Mouse (Mus musculus) brain, embryonic 14.5 days (tissue): Measurements from ENCODE around the gene Wdr43.

ENCODE experiments used
- CTCF ChIP-seq: fragments of 200-500 bp; IDR thresholded peaks from 2 replicates; pipeline ENCODE4 v1.5.1; 2012; ENCODE audit warnings: inconsistent platforms, mild to moderate bottlenecking, moderate library complexity, borderline replicate concordance; ENCODE audit not compliant: insufficient read depth, insufficient read length; ENCODE audit errors: extremely low read depth
- POLR2A ChIP-seq: fragments of 200-500 bp; IDR thresholded peaks from 2 replicates; pipeline ENCODE4 v1.6.1; 2012; ENCODE audit warnings: mild to moderate bottlenecking, inconsistent platforms, borderline replicate concordance; ENCODE audit not compliant: poor library complexity, insufficient read depth, insufficient read length, severe bottlenecking; ENCODE audit errors: extremely low read depth

GRCm38 (mm10) chr17:71665201-71665600, 49.5 kb downstream of the Wdr43 start:
- TF ChIP-seq POLR2A (no peak), CTCF (no peak)
